Mouse (Mus musculus) kidney, embryonic 14.5 days (tissue): Measurements from ENCODE around the gene Hnf1b. TPM values are rescaled to one million over a fixed set of nuclear protein-coding genes. Genes with fewer than 3 reads are reported as not detected.

Experiments
- ATAC-seq: fragments of 200-750 bp; cut with Nextera tagmentation; 2 replicates; pipeline ENCODE4 v1.8.0; 2017; ENCODE audit warnings: moderate number of reproducible peaks, mild to moderate bottlenecking, moderate TSS enrichment, moderate library complexity; ENCODE audit not compliant: low FRiP score, low TSS enrichment
- H3K27ac ChIP-seq: fragments of 300-500 bp; sonication (generic); 2 replicates; pipeline ENCODE4 v1.5.1; 2014; ENCODE audit warnings: low read depth, mild to moderate bottlenecking, low read length, moderate library complexity, mixed read lengths
- H3K27me3 ChIP-seq: fragments of 300-500 bp; sonication (generic); 2 replicates; pipeline ENCODE4 v1.6.1; 2014; ENCODE audit warnings: mild to moderate bottlenecking, low read length; ENCODE audit not compliant: control insufficient read depth, insufficient read depth
- H3K36me3 ChIP-seq: fragments of 300-500 bp; sonication (generic); 2 replicates; pipeline ENCODE4 v1.6.1; 2014; ENCODE audit warnings: low read length, mixed read lengths; ENCODE audit not compliant: control insufficient read depth, insufficient read depth
- H3K4me1 ChIP-seq: fragments of 300-500 bp; sonication (generic); 2 replicates; pipeline ENCODE4 v1.6.1; 2014; ENCODE audit warnings: low read length, mixed read lengths; ENCODE audit not compliant: control insufficient read depth, insufficient read depth
- H3K4me2 ChIP-seq: fragments of 300-500 bp; sonication (generic); replicated peaks from 2 replicates; pipeline ENCODE4 v1.6.1; 2014; ENCODE audit warnings: low read depth, mild to moderate bottlenecking, low read length
- H3K4me3 ChIP-seq: fragments of 300-500 bp; sonication (generic); 2 replicates; pipeline ENCODE4 v1.5.1; 2014; ENCODE audit warnings: mild to moderate bottlenecking, low read length
- H3K9ac ChIP-seq: fragments of 300-500 bp; sonication (generic); 2 replicates; pipeline ENCODE4 v1.6.1; 2014; ENCODE audit warnings: low read depth, mild to moderate bottlenecking, low read length, moderate library complexity
- H3K9me3 ChIP-seq: fragments of 300-500 bp; sonication (generic); 2 replicates; pipeline ENCODE4 v1.6.1; 2016; ENCODE audit warnings: low read length; ENCODE audit not compliant: control insufficient read depth
- WGBS: fragments of 180-500 bp; shearing (Covaris S2); extraction: QIAGEN DNeasy Blood & Tissue Kit; methylation state at CpG from one replicate; pipeline ENCODE4 v1.1.7; 2014; 5-methylcytosine and 5-hydroxymethylcytosine counted together
- polyA plus RNA-seq: library from polyadenylated mRNA; unstranded; fragments of >200 nt; fragmentation: Nextera tagmentation; extraction: Ambion mirVana; gene quantifications from 2 replicates; pipeline ENCODE4 v1.2.1, GENCODE M21; 2014

Hnf1b gene
- polyA plus RNA-seq, 1 experiment from 2014 or later = 84.2 TPM

- WGBS = under 1% methylated on average over 35 of the region's 36 CpGs
- Histone ChIP-seq H3K4me2 (peak overlapping the region; percentile 33; the same call in 1 of the 2 replicates), H3K4me3 (peak overlapping the region; percentile 52), H3K9ac (peak overlapping the region; percentile 77), H3K27ac (peak overlapping the region; percentile 91), H3K9me3 (no peaks in the 10 kb centered on the region), H3K36me3 (no peaks in the 10 kb centered on the region), H3K4me1 (no peaks in the 10 kb centered on the region), H3K27me3 (peaks cover 53% of the 10 kb centered on the region)
- 0 out of 2 replicates have a peak, but pooled peaks have one; percentile 16 for ATAC-seq
These were observed 1.6 kb downstream of the Hnf1b start for GRCm38 (mm10) chr11:83851273-83852015.

DNA sequence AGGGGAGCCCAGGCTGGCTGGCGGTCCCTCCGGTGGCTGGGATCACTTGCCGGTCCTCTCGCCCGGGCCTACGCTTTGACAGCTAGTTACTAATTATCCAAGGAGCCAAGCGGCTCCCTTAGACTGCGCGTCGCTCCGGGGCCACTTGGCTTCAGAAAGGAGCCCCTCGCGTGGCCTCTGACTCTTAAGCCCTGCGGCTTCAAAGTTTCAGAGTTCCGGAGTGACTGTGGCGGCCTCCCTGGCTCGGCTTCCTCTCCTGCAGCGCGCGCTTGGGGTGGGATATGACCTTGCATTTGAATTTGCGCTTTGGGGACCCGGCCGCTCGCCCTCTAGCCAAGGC lies 2.1 kb downstream of the Hnf1b start:
- Histone ChIP-seq H3K9me3 (no peaks in the 10 kb centered on the region), H3K4me1 (no peaks in the 10 kb centered on the region), H3K27ac (peak overlapping the region; percentile 91), H3K36me3 (no peaks in the 10 kb centered on the region), H3K4me2 (peak overlapping the region; percentile 33; the same call in 1 of the 2 replicates), H3K27me3 (peaks cover 58% of the 10 kb centered on the region), H3K4me3 (peak overlapping the region; percentile 52), H3K9ac (peak overlapping the region; percentile 77)
- 0 out of 2 replicates have a peak, but pooled peaks have one; percentile 16 for ATAC-seq
- under 1% methylated on average over 24 of the region's 24 CpGs for WGBS

GRCm38 (mm10) chr11:83852501-83853211 lies 2.8 kb downstream of the Hnf1b start:
- Histone ChIP-seq H3K27ac (peak overlapping the region; percentile 91), H3K4me3 (peak overlapping the region; percentile 52), H3K4me1 (no peaks in the 10 kb centered on the region), H3K27me3 (peaks cover 58% of the 10 kb centered on the region), H3K36me3 (no peaks in the 10 kb centered on the region), H3K4me2 (peak overlapping the region; percentile 33), H3K9ac (peak overlapping the region; percentile 77), H3K9me3 (no peaks in the 10 kb centered on the region)
- under 1% methylated on average over 38 of the region's 38 CpGs for WGBS
- ATAC-seq = peak; percentile 53

DNA sequence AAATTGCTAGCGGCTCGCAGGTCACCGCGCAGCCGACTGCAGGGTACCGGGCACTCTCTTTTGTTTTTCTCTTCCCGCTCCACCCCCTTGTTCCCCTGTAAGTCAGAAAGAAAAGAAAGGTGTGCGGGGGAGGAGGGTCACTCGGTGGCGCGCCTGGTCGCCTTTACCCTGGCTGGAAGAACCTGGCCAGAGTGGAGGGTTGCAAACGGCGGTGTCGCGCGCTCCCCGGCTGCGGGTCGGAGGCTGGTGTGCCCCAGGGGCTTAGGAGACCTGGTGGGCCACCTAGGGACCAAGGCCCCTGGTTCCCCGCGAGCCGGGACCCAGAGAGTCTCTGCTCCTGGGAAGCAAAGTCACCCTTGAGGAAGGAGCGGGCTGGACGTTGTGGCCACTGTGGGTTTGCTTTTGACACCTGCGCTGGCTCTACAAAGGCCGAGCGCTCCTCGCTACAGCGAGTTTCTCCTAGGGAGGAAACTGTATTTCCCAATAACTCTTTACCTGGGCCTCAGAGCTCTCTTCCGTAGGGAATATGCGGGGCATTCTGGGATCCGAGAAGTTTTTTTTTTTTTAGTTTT lies 3.4 kb downstream of the Hnf1b start:
- no peaks in the 10 kb centered on the region; the same call in 1 of the 2 replicates for H3K36me3 ChIP-seq
- H3K4me3 ChIP-seq = peak overlapping the region; percentile 52
- no peaks in the 10 kb centered on the region for H3K4me1 ChIP-seq
- no peaks in the 10 kb centered on the region for H3K9me3 ChIP-seq
- peaks cover 60% of the 10 kb centered on the region for H3K27me3 ChIP-seq
- WGBS = 1% methylated on average over 33 of the region's 33 CpGs
- ATAC-seq = 0 out of 2 replicates have a peak, but pooled peaks have one; percentile 12
- H3K27ac ChIP-seq = peak overlapping the region; percentile 91
- peak overlapping the region; percentile 33 for H3K4me2 ChIP-seq
- peak overlapping the region; percentile 77 for H3K9ac ChIP-seq

DNA sequence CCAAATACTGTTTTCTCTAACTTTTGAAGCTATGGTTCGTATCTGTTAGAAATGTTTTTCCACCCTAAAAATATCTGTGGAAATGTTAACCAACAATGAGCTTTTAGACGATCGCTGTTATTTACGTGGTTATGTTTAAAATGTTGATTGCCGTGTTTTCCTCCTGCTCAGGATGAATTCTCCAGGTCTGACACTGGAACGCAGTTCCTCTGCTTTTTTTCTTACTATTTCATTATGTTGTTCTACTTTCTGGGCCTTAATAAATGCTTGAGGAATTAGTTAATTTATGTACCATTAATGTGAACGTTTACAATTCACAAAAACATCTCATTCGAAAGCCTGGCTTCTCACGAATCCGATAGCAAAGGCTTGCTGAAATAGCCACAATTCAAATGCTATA lies 4.2 kb downstream of the Hnf1b start:
- Histone ChIP-seq H3K4me2 (peak overlapping the region; percentile 33), H3K9ac (peak overlapping the region; percentile 77), H3K27ac (peak overlapping the region; percentile 91; the same call in 1 of the 2 replicates), H3K9me3 (no peaks in the 10 kb centered on the region), H3K4me1 (no peaks in the 10 kb centered on the region), H3K27me3 (peaks cover 60% of the 10 kb centered on the region), H3K4me3 (peak overlapping the region; percentile 52), H3K36me3 (no peaks in the 10 kb centered on the region; the same call in 1 of the 2 replicates)
- WGBS = 3% methylated on average over 10 of the region's 10 CpGs
- ATAC-seq = no peak

DNA sequence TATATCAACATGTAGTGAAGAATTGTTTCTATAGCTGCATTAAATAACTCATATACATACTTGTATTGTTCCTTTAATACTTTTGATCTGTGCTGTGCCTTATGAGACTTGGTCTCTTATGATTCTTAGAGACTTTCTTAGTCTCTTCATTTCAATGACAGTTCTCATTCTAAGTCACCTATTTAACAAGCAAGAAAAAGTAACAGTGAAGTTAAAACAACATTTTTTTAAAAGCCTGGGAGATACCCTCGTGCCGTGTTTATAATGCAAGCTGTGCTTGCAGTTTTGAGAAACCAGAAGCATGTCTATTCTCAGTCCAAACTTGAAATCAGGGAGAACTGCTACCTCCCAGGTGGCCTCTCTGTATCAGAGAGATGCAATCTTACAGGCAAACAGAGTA lies 4.8 kb downstream of the Hnf1b start:
- 6% methylated on average over 2 of the region's 2 CpGs for WGBS
- H3K9me3 ChIP-seq = no peaks in the 10 kb centered on the region
- ATAC-seq = no peak
- no peak overlapping the region for H3K27ac ChIP-seq
- no peaks in the 10 kb centered on the region for H3K4me1 ChIP-seq
- peak overlapping the region; percentile 33 for H3K4me2 ChIP-seq
- peak overlapping the region; percentile 46; the same call in 1 of the 2 replicates for H3K9ac ChIP-seq
- H3K36me3 ChIP-seq = no peaks in the 10 kb centered on the region; the same call in 1 of the 2 replicates
- peak overlapping the region; percentile 21 for H3K4me3 ChIP-seq
- peaks cover 57% of the 10 kb centered on the region for H3K27me3 ChIP-seq

DNA sequence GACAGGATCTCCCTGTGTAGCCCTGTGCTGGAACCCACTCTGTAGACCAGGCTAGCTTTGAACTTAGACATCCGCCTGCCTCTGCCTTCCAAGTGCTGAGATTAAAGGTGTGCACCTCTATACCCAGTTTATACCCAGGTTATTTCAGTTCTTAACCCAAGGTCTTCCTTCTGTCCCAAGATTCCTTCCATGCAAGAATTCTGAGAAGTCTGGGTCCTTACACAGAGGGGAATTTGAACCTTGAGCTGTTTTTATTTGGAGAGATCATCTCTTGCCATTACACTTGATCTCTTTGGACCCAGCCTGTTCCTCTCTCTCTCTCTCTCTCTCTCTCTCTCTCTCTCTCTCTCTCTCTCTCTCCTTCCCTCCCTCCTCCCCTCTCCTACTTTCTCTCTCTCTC lies 7.4 kb downstream of the Hnf1b start:
- 87% methylated on average over 1 of the region's 1 CpGs for WGBS
- Histone ChIP-seq H3K4me2 (no peak overlapping the region), H3K9ac (no peak overlapping the region), H3K27ac (no peak overlapping the region), H3K4me3 (no peak overlapping the region), H3K27me3 (peaks cover 33% of the 10 kb centered on the region), H3K4me1 (no peaks in the 10 kb centered on the region), H3K9me3 (no peaks in the 10 kb centered on the region), H3K36me3 (peaks cover 4% of the 10 kb centered on the region; the same call in 1 of the 2 replicates)
- ATAC-seq = no peak

DNA sequence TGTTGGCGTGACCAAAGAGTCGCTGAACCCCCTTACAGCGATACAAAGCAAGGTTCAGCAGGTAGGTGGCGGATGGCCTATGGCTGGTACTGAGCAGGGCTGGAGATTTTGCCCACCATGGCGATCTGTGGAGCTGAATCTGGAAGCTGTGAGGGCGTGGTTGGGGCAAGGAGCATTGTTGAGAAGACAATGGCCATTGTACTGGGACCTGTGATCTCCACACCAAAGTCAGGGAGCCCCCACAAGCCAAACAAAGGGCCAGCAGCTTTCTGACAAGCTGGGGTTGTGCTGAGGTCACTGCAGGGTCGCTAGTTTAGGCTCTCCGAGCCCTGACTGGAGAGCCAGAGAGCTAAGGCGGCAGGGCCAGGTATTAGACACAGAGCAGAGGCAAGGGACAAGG lies 15.4 kb downstream of the Hnf1b start:
- Histone ChIP-seq H3K4me1 (no peaks in the 10 kb centered on the region), H3K4me3 (no peak overlapping the region), H3K9ac (no peak overlapping the region), H3K27ac (no peak overlapping the region), H3K9me3 (no peaks in the 10 kb centered on the region), H3K27me3 (no peaks in the 10 kb centered on the region), H3K4me2 (no peak overlapping the region), H3K36me3 (peaks cover 17% of the 10 kb centered on the region)
- ATAC-seq = no peak
- WGBS = 53% methylated on average over 9 of the region's 9 CpGs
